Mouse (Mus musculus) cortical plate, adult 2 months (tissue): Measurements from ENCODE around the gene Tmem45a2.

Source experiments
- CTCF ChIP-seq: fragments of 200-500 bp; IDR thresholded peaks from 2 replicates; pipeline ENCODE4 v1.5.1; 2011; ENCODE audit warnings: mild to moderate bottlenecking, control low read depth, low read length; ENCODE audit not compliant: insufficient read depth; ENCODE audit errors: extremely low read depth
- POLR2A ChIP-seq: fragments of 200-500 bp; IDR thresholded peaks from 2 replicates; pipeline ENCODE4 v1.6.1; 2011; ENCODE audit warnings: mild to moderate bottlenecking, low read length, control low read depth; ENCODE audit not compliant: insufficient read depth; ENCODE audit errors: extremely low read depth

GRCm38 (mm10) chr16:57049974-57050373 lies 21.2 kb downstream of the Tmem45a2 start:
- TF ChIP-seq CTCF (no peak), POLR2A (no peak)
